14 mouse cellular contexts compared by ENCODE assay signal in the genomic region with DNA sequence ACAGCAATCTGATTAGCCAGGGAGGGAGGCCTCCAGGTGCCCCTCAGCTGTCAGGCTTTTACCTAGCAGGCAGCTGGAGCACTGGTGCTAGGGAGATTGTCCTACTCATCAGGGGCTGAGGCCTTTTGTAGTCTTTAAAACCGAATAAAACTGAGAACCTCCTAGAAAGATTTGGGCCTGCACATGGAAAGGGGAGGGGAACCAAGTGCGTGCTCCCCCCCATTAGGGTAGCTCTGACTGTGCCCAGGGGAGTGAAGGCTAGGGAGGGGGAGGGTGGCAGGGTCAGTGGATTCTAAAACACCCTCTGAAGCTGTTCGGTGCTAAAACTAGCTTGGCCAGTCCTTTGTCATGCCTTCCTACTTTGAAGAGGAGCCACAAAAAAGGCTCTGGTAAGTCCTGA. TPM values are rescaled to one million over a fixed set of nuclear protein-coding genes. Genes with fewer than 3 reads are reported as not detected.
DNase-seq lines count a peak whose midpoint lies in the region; ATAC-seq and TF ChIP-seq lines count a peak whose summit lies in the region.
"Had no signal": no experiment of that assay in that cellular context is flagged by ENCODE, and none has a peak within 500 bp of the region (broad histone marks: within the 10 kb centered on the region; RNA-seq: fewer than 3 reads in every experiment).

No protein-coding gene starts in this region.

- WGBS in forebrain, embryonic 13.5 days, result 30% methylated on average over 3 of the region's 3 CpGs
- WGBS in forebrain, postnatal 0 days, result 27% methylated on average over 3 of the region's 3 CpGs
- WGBS in neural tube, embryonic 11.5 days, result 41% methylated on average over 3 of the region's 3 CpGs
- WGBS in hindbrain, embryonic 14.5 days, result 33% methylated on average over 3 of the region's 3 CpGs
- WGBS in midbrain, postnatal 0 days, result 23% methylated on average over 3 of the region's 3 CpGs

- H3K4me3 ChIP-seq in forebrain, embryonic 13.5 days, result no peak overlapping the region
- H3K4me3 ChIP-seq in forebrain, postnatal 0 days (ENCODE audit: low read depth, low read length), result no peak overlapping the region
- H3K4me3 ChIP-seq in neural tube, embryonic 11.5 days (ENCODE audit: low read depth, low read length), result no peak overlapping the region
- no peak overlapping the region for H3K4me3 ChIP-seq in hindbrain, embryonic 14.5 days (replicated peaks; ENCODE audit: low read length)
- H3K4me3 ChIP-seq in midbrain, postnatal 0 days (ENCODE audit: low read depth, low read length), result no peak overlapping the region
- H3K4me3 ChIP-seq: embryonic facial prominence, embryonic 15.5 days had no signal

- no peak overlapping the region for H3K4me2 ChIP-seq in forebrain, embryonic 13.5 days
- no peak overlapping the region for H3K4me2 ChIP-seq in forebrain, postnatal 0 days (ENCODE audit: low read depth)
- no peak overlapping the region for H3K4me2 ChIP-seq in neural tube, embryonic 11.5 days (ENCODE audit: low read depth)
- no peak overlapping the region for H3K4me2 ChIP-seq in hindbrain, embryonic 14.5 days (replicated peaks)
- no peak overlapping the region for H3K4me2 ChIP-seq in midbrain, postnatal 0 days (ENCODE audit: low read depth, low read length, poor library complexity, severe bottlenecking)
- H3K4me2 ChIP-seq: embryonic facial prominence, embryonic 15.5 days had no signal

- H3K27ac ChIP-seq in forebrain, embryonic 13.5 days, result peak overlapping the region; percentile 49; the same call in 1 of the 2 replicates
- H3K27ac ChIP-seq in forebrain, postnatal 0 days (ENCODE audit: low read depth, low read length), result no peak overlapping the region
- H3K27ac ChIP-seq in neural tube, embryonic 11.5 days (ENCODE audit: low read depth, low read length), result no peak overlapping the region; the same call in 1 of the 2 replicates
- H3K27ac ChIP-seq in hindbrain, embryonic 14.5 days, result peak overlapping the region; percentile 47
- peak overlapping the region; percentile 43; the same call in 1 of the 2 replicates for H3K27ac ChIP-seq in midbrain, postnatal 0 days (ENCODE audit: low read depth, low read length)
- H3K27ac ChIP-seq: embryonic facial prominence, embryonic 15.5 days had no signal

- no peak for DNase-seq in forebrain, postnatal 0 days
- no peak for DNase-seq in neural tube, embryonic 11.5 days (ENCODE audit: low spot score)
- no peak for DNase-seq in neural tube, embryonic 10.5 days (ENCODE audit: extremely low spot score, low spot score)
- no peak for DNase-seq in hindbrain, embryonic 14.5 days (ENCODE audit: low spot score)
- DNase-seq in midbrain, postnatal 0 days (ENCODE audit: low spot score), result no peak
- DNase-seq in T-cell, adult 2 months (ENCODE audit: low spot score), result no peak
- DNase-seq: heart, adult 18-20 months; layer of hippocampus, postnatal 36 days; thymus, postnatal 36 days had no signal

- TF ChIP-seq CTCF in forebrain, postnatal 0 days (IDR thresholded peaks at IDR 0.05; ENCODE audit: low read depth), result no peak
- no peak for TF ChIP-seq CTCF in midbrain, postnatal 0 days (IDR thresholded peaks at IDR 0.05)

- H3K9me3 ChIP-seq in forebrain, embryonic 13.5 days (replicated peaks), result no peaks in the 10 kb centered on the region
- H3K9me3 ChIP-seq in forebrain, postnatal 0 days (ENCODE audit: low read length), result no peaks in the 10 kb centered on the region
- no peaks in the 10 kb centered on the region for H3K9me3 ChIP-seq in neural tube, embryonic 11.5 days (ENCODE audit: control insufficient read depth, low read length)
- no peaks in the 10 kb centered on the region for H3K9me3 ChIP-seq in hindbrain, embryonic 14.5 days (ENCODE audit: control insufficient read depth, low read length)
- no peaks in the 10 kb centered on the region for H3K9me3 ChIP-seq in midbrain, postnatal 0 days (ENCODE audit: low read length)
- H3K9me3 ChIP-seq: embryonic facial prominence, embryonic 15.5 days had no signal

- H3K36me3 ChIP-seq in forebrain, embryonic 13.5 days (ENCODE audit: poor library complexity, severe bottlenecking), result no peaks in the 10 kb centered on the region
- H3K36me3 ChIP-seq in forebrain, postnatal 0 days (ENCODE audit: insufficient read depth), result no peaks in the 10 kb centered on the region
- no peaks in the 10 kb centered on the region for H3K36me3 ChIP-seq in neural tube, embryonic 11.5 days (ENCODE audit: control insufficient read depth, insufficient read depth, low read length)
- no peaks in the 10 kb centered on the region for H3K36me3 ChIP-seq in hindbrain, embryonic 14.5 days (replicated peaks; ENCODE audit: control insufficient read depth, insufficient read depth)
- H3K36me3 ChIP-seq in midbrain, postnatal 0 days (ENCODE audit: insufficient read depth, low read length), result no peaks in the 10 kb centered on the region
- H3K36me3 ChIP-seq: embryonic facial prominence, embryonic 15.5 days had no signal

- no peaks in the 10 kb centered on the region for H3K27me3 ChIP-seq in forebrain, embryonic 13.5 days
- no peaks in the 10 kb centered on the region for H3K27me3 ChIP-seq in forebrain, postnatal 0 days (ENCODE audit: insufficient read depth, low read length)
- no peaks in the 10 kb centered on the region for H3K27me3 ChIP-seq in neural tube, embryonic 11.5 days (ENCODE audit: control insufficient read depth, insufficient read depth, low read length)
- H3K27me3 ChIP-seq in hindbrain, embryonic 14.5 days (ENCODE audit: control insufficient read depth, insufficient read depth, low read length), result no peaks in the 10 kb centered on the region
- H3K27me3 ChIP-seq in midbrain, postnatal 0 days (ENCODE audit: insufficient read depth, low read length), result no peaks in the 10 kb centered on the region
- H3K27me3 ChIP-seq: embryonic facial prominence, embryonic 15.5 days had no signal

- H3K4me1 ChIP-seq in forebrain, embryonic 13.5 days, result peaks cover 26% of the 10 kb centered on the region
- H3K4me1 ChIP-seq in forebrain, postnatal 0 days (ENCODE audit: insufficient read depth), result peaks cover 7% of the 10 kb centered on the region; the same call in 1 of the 2 replicates
- peaks cover 8% of the 10 kb centered on the region for H3K4me1 ChIP-seq in neural tube, embryonic 11.5 days (ENCODE audit: control insufficient read depth, insufficient read depth, low read length)
- peaks cover 28% of the 10 kb centered on the region for H3K4me1 ChIP-seq in hindbrain, embryonic 14.5 days (replicated peaks; ENCODE audit: control insufficient read depth, insufficient read depth, low read length)
- peaks cover 11% of the 10 kb centered on the region; the same call in 1 of the 2 replicates for H3K4me1 ChIP-seq in midbrain, postnatal 0 days (ENCODE audit: insufficient read depth, low read length)

- no peak overlapping the region for H3K9ac ChIP-seq in forebrain, embryonic 13.5 days
- H3K9ac ChIP-seq in forebrain, postnatal 0 days, result no peak overlapping the region
- 0 out of 2 replicates have a peak overlapping the region, but pooled peaks have one; percentile 14 for H3K9ac ChIP-seq in neural tube, embryonic 11.5 days (ENCODE audit: low read length)
- no peak overlapping the region for H3K9ac ChIP-seq in hindbrain, embryonic 14.5 days
- H3K9ac ChIP-seq in midbrain, postnatal 0 days (replicated peaks; ENCODE audit: low read length, poor library complexity, severe bottlenecking), result no peak overlapping the region
- H3K9ac ChIP-seq: embryonic facial prominence, embryonic 15.5 days had no signal

- ATAC-seq in forebrain, embryonic 13.5 days, result no peak
- ATAC-seq in forebrain, postnatal 0 days, result no peak
- no peak for ATAC-seq in neural tube, embryonic 11.5 days (ENCODE audit: insufficient read depth, low FRiP score, low TSS enrichment)
- ATAC-seq in hindbrain, embryonic 14.5 days (ENCODE audit: low FRiP score), result no peak
- no peak for ATAC-seq in midbrain, postnatal 0 days (ENCODE audit: low FRiP score)
- ATAC-seq: intestine, postnatal 0 days had no signal

RNA-seq across cellular contexts. Expression of a gene that starts 18.3 kb away (rescaled TPM):
- 0.26 TPM in 1 of 2 replicates, not detected in the other for polyA plus RNA-seq in forebrain, embryonic 13.5 days (2015; fragmentation: Nextera tagmentation; extraction: Ambion mirVana)
- total RNA-seq in forebrain, postnatal 0 days (2014; rRNA removed), result 0.10 TPM in 1 of 2 replicates, not detected in the other
- 0.24 and 0.52 TPM in 2 replicates for polyA plus RNA-seq in forebrain, postnatal 0 days (2015; fragmentation: Nextera tagmentation; extraction: Ambion mirVana)
- polyA plus RNA-seq in neural tube, embryonic 11.5 days (2014; fragmentation: Nextera tagmentation; extraction: Ambion mirVana), result 0.11 and 0.24 TPM in 2 replicates
- polyA plus RNA-seq in hindbrain, embryonic 14.5 days (2014; fragmentation: Nextera tagmentation; extraction: Ambion mirVana), result 0.31 TPM in 2 replicates
- 0.55 and 0.85 TPM in 2 replicates for total RNA-seq in midbrain, postnatal 0 days (2014; rRNA removed)
- polyA plus RNA-seq in midbrain, postnatal 0 days (2015; fragmentation: Nextera tagmentation; extraction: Ambion mirVana), result 0.50 and 0.53 TPM in 2 replicates
- total RNA-seq: layer of hippocampus, postnatal 36 days had no signal

RNA-seq across cellular contexts. Expression of a gene that starts 32.0 kb away (rescaled TPM):
- polyA plus RNA-seq in forebrain, embryonic 13.5 days (2015; fragmentation: Nextera tagmentation; extraction: Ambion mirVana), result 32.1 and 33.3 TPM in 2 replicates
- 27.9 and 29.0 TPM in 2 replicates for total RNA-seq in forebrain, postnatal 0 days (2014; rRNA removed)
- 34.5 TPM in 2 replicates for polyA plus RNA-seq in forebrain, postnatal 0 days (2015; fragmentation: Nextera tagmentation; extraction: Ambion mirVana)
- 34.3 and 34.4 TPM in 2 replicates for polyA plus RNA-seq in neural tube, embryonic 11.5 days (2014; fragmentation: Nextera tagmentation; extraction: Ambion mirVana)
- 28.7 and 31.3 TPM in 2 replicates for polyA plus RNA-seq in hindbrain, embryonic 14.5 days (2014; fragmentation: Nextera tagmentation; extraction: Ambion mirVana)
- 17.5 and 22.4 TPM in 2 replicates for total RNA-seq in midbrain, postnatal 0 days (2014; rRNA removed)
- polyA plus RNA-seq in midbrain, postnatal 0 days (2015; fragmentation: Nextera tagmentation; extraction: Ambion mirVana), result 22.9 and 28.0 TPM in 2 replicates

RNA-seq across cellular contexts. Expression of a gene that starts 42.7 kb away (rescaled TPM):
- not detected in 2 replicates for polyA plus RNA-seq in forebrain, embryonic 13.5 days (2015; fragmentation: Nextera tagmentation; extraction: Ambion mirVana)
- not detected in 2 replicates for total RNA-seq in forebrain, postnatal 0 days (2014; rRNA removed)
- polyA plus RNA-seq in forebrain, postnatal 0 days (2015; fragmentation: Nextera tagmentation; extraction: Ambion mirVana), result not detected in 2 replicates
- not detected in 2 replicates for polyA plus RNA-seq in neural tube, embryonic 11.5 days (2014; fragmentation: Nextera tagmentation; extraction: Ambion mirVana)
- not detected in 2 replicates for polyA plus RNA-seq in hindbrain, embryonic 14.5 days (2014; fragmentation: Nextera tagmentation; extraction: Ambion mirVana)
- not detected in 2 replicates for total RNA-seq in midbrain, postnatal 0 days (2014; rRNA removed)
- not detected in 2 replicates for polyA plus RNA-seq in midbrain, postnatal 0 days (2015; fragmentation: Nextera tagmentation; extraction: Ambion mirVana)
- total RNA-seq: heart, adult 18-20 months; layer of hippocampus, postnatal 36 days; liver, adult 2 months had no signal
- polyA plus RNA-seq: embryonic facial prominence, embryonic 15.5 days; liver, adult 2 months; lung, embryonic 16.5 days had no signal

Comparison
In these comparisons a context has a peak if more than half of its experiments do, and no peak if none do; other contexts are left out.
1. H3K27ac ChIP-seq: peak in forebrain, embryonic 13.5 days (single experiment), hindbrain, embryonic 14.5 days (single experiment) and midbrain, postnatal 0 days (single experiment); none in forebrain, postnatal 0 days (single experiment) and neural tube, embryonic 11.5 days (single experiment).